Mouse (Mus musculus) embryonic fibroblast, embryonic 13.5 days (primary cell): Measurements from ENCODE around the gene Rfc5. TPM values are rescaled to one million over a fixed set of nuclear protein-coding genes. Genes with fewer than 3 reads are reported as not detected.
"Not testable (repeated sequence)": the region's sequence is repeated elsewhere in the genome, so short reads cannot be mapped to it uniquely, and the experiment has no call there.

Experiments used
- H3K27ac ChIP-seq: 2 replicates; pipeline ENCODE4 v1.5.1; 2012; ENCODE audit warnings: low read length, control low read depth, inconsistent platforms; ENCODE audit not compliant: insufficient read depth
- H3K4me1 ChIP-seq: 2 replicates; pipeline ENCODE4 v1.6.1; 2011; ENCODE audit warnings: low read length; ENCODE audit not compliant: control insufficient read depth, insufficient read depth
- H3K4me3 ChIP-seq: 2 replicates; pipeline ENCODE4 v1.5.1; 2011; ENCODE audit warnings: mild to moderate bottlenecking, control low read depth, low read length; ENCODE audit not compliant: insufficient read depth
- CTCF ChIP-seq: IDR thresholded peaks from 2 replicates; pipeline ENCODE4 v1.5.1; 2011; ENCODE audit warnings: mild to moderate bottlenecking, control low read depth, low read length, moderate library complexity, borderline replicate concordance; ENCODE audit not compliant: insufficient read depth
- POLR2A ChIP-seq: IDR thresholded peaks from 2 replicates; pipeline ENCODE4 v1.6.1; 2011; ENCODE audit warnings: low read depth, mild to moderate bottlenecking, control low read depth, low read length, moderate library complexity
- polyA plus RNA-seq: library from polyadenylated mRNA; stranded (reverse); fragments of >200 nt; gene quantifications from 2 replicates; pipeline ENCODE4 v1.2.4, GENCODE M21; 2011; ENCODE audit warnings: low read depth; ENCODE audit not compliant: missing spikeins, insufficient read length

Rfc5 gene
- 38.8 and 51.0 TPM in 2 replicates for polyA plus RNA-seq

- Histone ChIP-seq H3K4me1 (no peaks in the 10 kb centered on the region), H3K4me3 (peak within 1 kb of the TSS; percentile 92), H3K27ac (no peak within 1 kb of the TSS)
- TF ChIP-seq CTCF, result no peak
- peak; percentile 66 for TF ChIP-seq POLR2A
Observed at GRCm38 (mm10) chr5:117388877-117389276, at the start of gene Rfc5. TSS of gene Rfc5 (minus strand) at chr5:117389047.

- not testable (repeated sequence) for H3K4me3 ChIP-seq, H3K27ac ChIP-seq, H3K4me1 ChIP-seq
Observed at GRCm38 (mm10) chr5:117433501-117433900, 44.7 kb upstream of the Rfc5 start.

GRCm38 (mm10) chr5:117417442-117417841, 28.6 kb upstream of the Rfc5 start:
- Histone ChIP-seq H3K4me3 (no peak overlapping the region), H3K27ac (no peak overlapping the region), H3K4me1 (no peaks in the 10 kb centered on the region)
- no peak for TF ChIP-seq POLR2A
- no peak for TF ChIP-seq CTCF

- Histone ChIP-seq H3K27ac (no peak overlapping the region), H3K4me1 (no peaks in the 10 kb centered on the region), H3K4me3 (no peak overlapping the region)
- TF ChIP-seq POLR2A, result no peak
- TF ChIP-seq CTCF, result no peak
Observed at GRCm38 (mm10) chr5:117415011-117415912, 26.4 kb upstream of the Rfc5 start.

- Histone ChIP-seq H3K4me1 (no peaks in the 10 kb centered on the region), H3K4me3 (no peak overlapping the region), H3K27ac (no peak overlapping the region)
- TF ChIP-seq POLR2A (no peak), CTCF (no peak)
Observed at GRCm38 (mm10) chr5:117414611-117415010, 25.8 kb upstream of the Rfc5 start.

GRCm38 (mm10) chr5:117413507-117414501, 25.0 kb upstream of the Rfc5 start, which contains the start of gene Ksr2:
TSS of gene Ksr2 (plus strand) at chr5:117414000.
- H3K4me1 ChIP-seq, result no peaks in the 10 kb centered on the region
- no peak for TF ChIP-seq CTCF
- TF ChIP-seq POLR2A, result no peak
- H3K4me3 ChIP-seq, result peak within 1 kb of the TSS; percentile 25
- H3K27ac ChIP-seq, result no peak within 1 kb of the TSS

GRCm38 (mm10) chr5:117409369-117409768, 20.5 kb upstream of the Rfc5 start:
- H3K4me3 ChIP-seq, result no peak overlapping the region
- no peaks in the 10 kb centered on the region for H3K4me1 ChIP-seq
- TF ChIP-seq CTCF (no peak), POLR2A (no peak)
- no peak overlapping the region for H3K27ac ChIP-seq

- no peak overlapping the region for H3K4me3 ChIP-seq
- H3K27ac ChIP-seq, result no peak overlapping the region
- no peak for TF ChIP-seq POLR2A
- TF ChIP-seq CTCF, result no peak
- H3K4me1 ChIP-seq, result no peaks in the 10 kb centered on the region
Observed at GRCm38 (mm10) chr5:117408216-117408615, 19.4 kb upstream of the Rfc5 start.

GRCm38 (mm10) chr5:117404671-117405070, 15.8 kb upstream of the Rfc5 start:
- not testable (repeated sequence) for H3K4me1 ChIP-seq

GRCm38 (mm10) chr5:117403609-117404008, 14.8 kb upstream of the Rfc5 start:
- no peak overlapping the region for H3K27ac ChIP-seq
- no peak overlapping the region for H3K4me3 ChIP-seq
- TF ChIP-seq CTCF (no peak), POLR2A (no peak)
- H3K4me1 ChIP-seq, result no peaks in the 10 kb centered on the region

More at GRCm38 (mm10) chr5:117404671-117405070, 15.8 kb upstream of the Rfc5 start:
- not testable (repeated sequence) for H3K4me3 ChIP-seq, H3K27ac ChIP-seq
